Mouse (Mus musculus) right cerebral cortex, postnatal 10 days (tissue): Measurements from ENCODE around the gene Usp2.

Source experiments
- DNase-seq, 2 experiments: peaks; one replicate each; pipeline ENCODE4 v3.0.0; 2021; ENCODE audit warnings: low spot score in 2 of 2

The Usp2 gene

GRCm38 (mm10) chr9:44066785-44067225 is at the start of gene Usp2:
Gene Usp2 (plus strand): TSS chr9:44067021.
- DNase-seq = peak; percentile 99 to 100

GRCm38 (mm10) chr9:44017846-44018245 is 49.0 kb upstream of the Usp2 start:
- no peak for DNase-seq

GRCm38 (mm10) chr9:44020001-44020400 is 46.8 kb upstream of the Usp2 start:
- DNase-seq = no peak

GRCm38 (mm10) chr9:44022100-44022847 is 44.5 kb upstream of the Usp2 start:
- DNase-seq = no peak

GRCm38 (mm10) chr9:44024096-44024495 is 42.7 kb upstream of the Usp2 start:
- no peak for DNase-seq

- no peak for DNase-seq
Measured at GRCm38 (mm10) chr9:44029580-44030236, 37.1 kb upstream of the Usp2 start.

- no peak for DNase-seq
Measured at GRCm38 (mm10) chr9:44030646-44031045, 36.2 kb upstream of the Usp2 start.

- DNase-seq = no peak
Measured at GRCm38 (mm10) chr9:44031079-44031478, 35.7 kb upstream of the Usp2 start.

GRCm38 (mm10) chr9:44031946-44032345 is 34.9 kb upstream of the Usp2 start:
- no peak for DNase-seq

- DNase-seq = no peak
Measured at GRCm38 (mm10) chr9:44033317-44033716, 33.5 kb upstream of the Usp2 start.

GRCm38 (mm10) chr9:44033957-44034727 is 32.7 kb upstream of the Usp2 start:
- DNase-seq = no peak

GRCm38 (mm10) chr9:44037106-44037505 is 29.7 kb upstream of the Usp2 start:
- DNase-seq = no peak

- DNase-seq = peak in 1 of 2 experiments; percentile 42
Measured at GRCm38 (mm10) chr9:44041511-44042395, 25.1 kb upstream of the Usp2 start.

GRCm38 (mm10) chr9:44042396-44042680 is 24.5 kb upstream of the Usp2 start:
- no peak for DNase-seq

GRCm38 (mm10) chr9:44042836-44043707 is 23.7 kb upstream of the Usp2 start, which contains the start of gene Thy1:
Gene Thy1 (plus strand): TSS chr9:44043384.
- peak; percentile 88 for DNase-seq

- DNase-seq = peak; percentile 56 to 70
Measured at GRCm38 (mm10) chr9:44043708-44044425, 23.0 kb upstream of the Usp2 start.

- DNase-seq = peak; percentile 57 to 58
Measured at GRCm38 (mm10) chr9:44044426-44045157, 22.2 kb upstream of the Usp2 start.

GRCm38 (mm10) chr9:44045158-44045883 is 21.5 kb upstream of the Usp2 start:
- DNase-seq = no peak

- DNase-seq = no peak
Measured at GRCm38 (mm10) chr9:44045884-44046272, 20.9 kb upstream of the Usp2 start.
